Mouse (Mus musculus) embryonic facial prominence, embryonic 14.5 days (tissue): ENCODE data around the gene Aar2. TPM values are rescaled to one million over a fixed set of nuclear protein-coding genes. Genes with fewer than 3 reads are reported as not detected.

Experiments
- ATAC-seq: fragments of 200-750 bp; cut with Nextera tagmentation; 2 replicates; pipeline ENCODE4 v1.8.0; 2017; ENCODE audit warnings: low read depth, moderate number of reproducible peaks, moderate TSS enrichment
- DNase-seq: peaks from one replicate; pipeline ENCODE4 v3.0.0-alpha.2; 2015; ENCODE audit warnings: low spot score
- H3K27ac ChIP-seq: fragments of 300-500 bp; sonication (generic); replicated peaks from 2 replicates; pipeline ENCODE4 v1.5.1; 2014; ENCODE audit warnings: low read depth, mild to moderate bottlenecking, low read length, moderate library complexity
- H3K27me3 ChIP-seq: fragments of 300-500 bp; sonication (generic); replicated peaks from 2 replicates; pipeline ENCODE4 v1.6.1; 2014; ENCODE audit warnings: low read length; ENCODE audit not compliant: control insufficient read depth, insufficient read depth
- H3K36me3 ChIP-seq: fragments of 300-500 bp; sonication (generic); 2 replicates; pipeline ENCODE4 v1.6.1; 2014; ENCODE audit warnings: low read length, mixed read lengths; ENCODE audit not compliant: control insufficient read depth, insufficient read depth
- H3K4me1 ChIP-seq: fragments of 300-500 bp; sonication (generic); 2 replicates; pipeline ENCODE4 v1.6.1; 2014; ENCODE audit warnings: antibody characterized with exemption, low read length; ENCODE audit not compliant: control insufficient read depth, insufficient read depth
- H3K4me2 ChIP-seq: fragments of 300-500 bp; sonication (generic); 2 replicates; pipeline ENCODE4 v1.6.1; 2014; ENCODE audit warnings: low read depth, mild to moderate bottlenecking, low read length, moderate library complexity, mixed read lengths
- H3K4me3 ChIP-seq: fragments of 300-500 bp; sonication (generic); 2 replicates; pipeline ENCODE4 v1.5.1; 2014; ENCODE audit warnings: low read depth, mild to moderate bottlenecking, low read length
- H3K9ac ChIP-seq: fragments of 300-500 bp; sonication (generic); 2 replicates; pipeline ENCODE4 v1.6.1; 2014; ENCODE audit warnings: low read depth, mild to moderate bottlenecking, low read length, moderate library complexity, mixed read lengths
- H3K9me3 ChIP-seq: fragments of 300-500 bp; sonication (generic); 2 replicates; pipeline ENCODE4 v1.6.1; 2016; ENCODE audit warnings: low read length; ENCODE audit not compliant: control insufficient read depth
- WGBS: fragments of 180-500 bp; shearing (Covaris S2); extraction: QIAGEN DNeasy Blood & Tissue Kit; methylation state at CpG from one replicate; pipeline ENCODE4 v1.1.7; 2014; 5-methylcytosine and 5-hydroxymethylcytosine counted together
- polyA plus RNA-seq: library from polyadenylated mRNA; unstranded; fragments of >200 nt; fragmentation: Nextera tagmentation; extraction: Ambion mirVana; gene quantifications from 2 replicates; pipeline ENCODE4 v1.2.1, GENCODE M21; 2014

The Aar2 gene
- polyA plus RNA-seq, 1 experiment from 2014 or later: 34.3 TPM

DNA sequence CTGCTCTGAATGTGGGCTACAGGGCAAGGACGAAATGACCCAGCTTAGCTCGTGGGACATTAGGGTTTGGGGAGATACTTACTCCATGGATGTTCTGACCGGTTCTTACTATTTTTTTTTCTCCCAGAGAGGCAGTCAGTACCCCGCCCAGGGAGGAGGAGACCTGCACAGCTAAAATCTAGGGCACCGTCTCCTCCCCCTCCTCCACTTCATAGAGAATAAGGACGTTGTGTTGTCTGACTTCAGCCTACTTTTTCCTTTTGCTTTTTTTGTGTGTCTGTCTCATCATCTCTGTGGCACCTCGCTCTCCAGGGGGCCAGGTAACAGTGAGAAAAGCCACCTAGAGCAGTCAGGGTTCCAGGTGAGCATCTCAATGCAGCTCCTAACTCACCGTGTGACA, 5.0 kb upstream of the Aar2 start:
- no peak overlapping the region for H3K9ac ChIP-seq
- WGBS: 77% methylated on average over 8 of the region's 8 CpGs
- DNase-seq (no peak), ATAC-seq (no peak)
- peaks cover 24% of the 10 kb centered on the region; the same call in 1 of the 2 replicates for H3K36me3 ChIP-seq
- H3K27ac ChIP-seq: no peak overlapping the region
- no peaks in the 10 kb centered on the region for H3K27me3 ChIP-seq
- peaks cover 4% of the 10 kb centered on the region; the same call in 1 of the 2 replicates for H3K4me1 ChIP-seq
- no peak overlapping the region for H3K4me2 ChIP-seq
- H3K9me3 ChIP-seq: no peaks in the 10 kb centered on the region
- no peak overlapping the region for H3K4me3 ChIP-seq

DNA sequence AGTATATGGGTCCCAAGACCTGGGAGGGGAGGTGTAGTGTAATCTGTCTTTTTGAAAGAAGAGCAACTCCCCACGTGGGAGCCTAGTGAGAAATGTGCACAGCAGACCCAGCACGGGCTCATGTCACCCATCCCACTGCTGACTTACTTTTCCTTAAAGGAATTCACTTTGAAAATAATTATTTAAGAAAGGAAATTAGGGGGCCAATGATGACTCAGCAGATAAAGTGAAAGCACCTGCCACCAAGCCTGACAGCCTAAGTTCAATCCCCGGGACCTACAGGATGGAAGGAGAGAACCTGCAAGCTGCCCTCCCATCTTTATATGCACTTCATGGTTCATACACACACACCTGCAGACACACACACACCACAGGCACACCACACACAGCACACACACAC, 3.6 kb upstream of the Aar2 start:
- no peak for DNase-seq
- Histone ChIP-seq H3K27me3 (no peaks in the 10 kb centered on the region), H3K9ac (no peak overlapping the region), H3K4me1 (peaks cover 7% of the 10 kb centered on the region; the same call in 1 of the 2 replicates), H3K27ac (no peak overlapping the region), H3K4me2 (no peak overlapping the region), H3K4me3 (no peak overlapping the region), H3K9me3 (no peaks in the 10 kb centered on the region), H3K36me3 (peaks cover 11% of the 10 kb centered on the region; the same call in 1 of the 2 replicates)
- ATAC-seq: no peak
- WGBS: 73% methylated on average over 3 of the region's 3 CpGs

DNA sequence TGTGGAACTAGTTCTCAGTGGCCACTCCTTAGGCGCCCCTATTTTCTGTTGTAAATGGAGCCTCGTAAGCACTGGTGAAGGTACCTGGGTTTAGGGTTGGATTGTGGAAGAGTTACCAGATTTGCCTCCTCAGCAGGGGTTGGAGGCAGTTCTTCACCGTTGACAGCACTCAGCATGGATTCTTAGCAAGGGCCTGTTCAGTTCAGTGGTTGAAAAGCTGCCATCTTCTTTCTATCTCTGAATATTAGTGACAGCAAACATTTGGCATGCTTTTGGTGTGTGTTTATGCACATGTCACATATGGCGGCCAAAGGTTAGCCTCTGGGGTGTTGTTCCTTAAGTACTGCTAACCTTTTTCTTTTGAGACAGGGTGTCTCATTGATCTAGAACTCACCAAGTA, 5.0 kb downstream of the Aar2 start:
- H3K9ac ChIP-seq: no peak overlapping the region
- no peak overlapping the region for H3K4me3 ChIP-seq
- H3K4me2 ChIP-seq: no peak overlapping the region
- H3K4me1 ChIP-seq: 0 out of 2 replicates have a peak, but pooled peaks cover 3% of the 10 kb centered on the region
- ATAC-seq: no peak
- H3K27me3 ChIP-seq: no peaks in the 10 kb centered on the region
- DNase-seq: no peak
- peaks cover 65% of the 10 kb centered on the region for H3K36me3 ChIP-seq
- WGBS: 90% methylated on average over 4 of the region's 4 CpGs
- no peak overlapping the region for H3K27ac ChIP-seq
- H3K9me3 ChIP-seq: no peaks in the 10 kb centered on the region

- no peak for ATAC-seq
- Histone ChIP-seq H3K9me3 (no peaks in the 10 kb centered on the region), H3K4me1 (no peaks in the 10 kb centered on the region), H3K9ac (no peak overlapping the region), H3K36me3 (peaks cover 66% of the 10 kb centered on the region), H3K27ac (no peak overlapping the region), H3K27me3 (no peaks in the 10 kb centered on the region), H3K4me2 (no peak overlapping the region), H3K4me3 (no peak overlapping the region)
- no peak for DNase-seq
- WGBS: 87% methylated on average over 2 of the region's 2 CpGs
Observed at GRCm38 (mm10) chr2:156561808-156562207, 14.4 kb downstream of the Aar2 start.

DNA sequence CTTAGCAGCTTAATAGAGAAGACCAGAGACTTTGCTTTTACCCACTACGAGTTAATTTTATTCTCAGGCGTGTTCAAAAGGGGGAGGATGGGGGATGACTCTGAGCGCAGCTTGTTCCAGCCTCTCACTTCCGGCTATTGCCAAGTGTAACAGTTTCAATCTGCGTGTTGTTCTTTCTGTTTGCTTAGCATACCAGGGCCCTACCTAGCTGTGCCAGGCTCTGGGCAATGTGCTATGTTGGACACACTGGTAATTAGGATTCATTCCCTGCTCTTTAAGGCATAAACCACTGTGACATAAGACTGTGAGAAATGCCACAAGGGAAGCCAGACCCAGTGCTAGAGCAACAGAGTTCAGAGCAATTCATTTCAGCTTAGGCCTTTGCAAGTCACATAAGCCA, 16.2 kb downstream of the Aar2 start:
- Histone ChIP-seq H3K4me1 (no peaks in the 10 kb centered on the region), H3K9me3 (no peaks in the 10 kb centered on the region), H3K36me3 (peaks cover 67% of the 10 kb centered on the region), H3K27me3 (no peaks in the 10 kb centered on the region), H3K4me2 (no peak overlapping the region), H3K27ac (no peak overlapping the region), H3K4me3 (no peak overlapping the region), H3K9ac (no peak overlapping the region)
- no peak for ATAC-seq
- no peak for DNase-seq
- WGBS: 89% methylated on average over 5 of the region's 5 CpGs

DNA sequence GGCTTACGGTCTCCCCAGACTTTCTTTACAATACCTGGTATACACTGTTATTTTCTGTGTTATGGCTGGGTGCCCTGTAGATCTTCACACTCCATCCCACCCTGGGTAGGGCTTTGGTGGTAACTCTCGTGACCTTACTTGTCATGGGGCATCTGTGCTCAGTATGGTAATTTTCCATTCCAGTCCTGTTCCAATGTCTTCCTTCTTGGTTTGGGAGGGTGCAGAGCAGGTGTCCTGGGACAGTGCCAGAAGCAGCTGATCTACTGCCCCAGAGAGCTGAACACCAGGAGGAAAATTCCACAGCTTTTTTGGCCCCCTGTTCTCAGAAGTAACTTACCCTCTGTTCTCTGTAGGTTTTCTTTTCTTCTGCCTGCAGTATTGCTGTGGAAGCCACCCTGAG, 19.1 kb downstream of the Aar2 start:
- Histone ChIP-seq H3K36me3 (peaks cover 54% of the 10 kb centered on the region), H3K4me1 (no peaks in the 10 kb centered on the region), H3K9me3 (no peaks in the 10 kb centered on the region), H3K4me3 (no peak overlapping the region), H3K27me3 (no peaks in the 10 kb centered on the region), H3K9ac (no peak overlapping the region), H3K4me2 (no peak overlapping the region), H3K27ac (no peak overlapping the region)
- ATAC-seq (no peak), DNase-seq (no peak)
- WGBS: 84% methylated on average over 2 of the region's 2 CpGs

- ATAC-seq (no peak), DNase-seq (no peak)
- Histone ChIP-seq H3K27me3 (no peaks in the 10 kb centered on the region), H3K4me3 (no peak overlapping the region), H3K27ac (no peak overlapping the region), H3K36me3 (peaks cover 49% of the 10 kb centered on the region), H3K4me1 (no peaks in the 10 kb centered on the region), H3K9me3 (no peaks in the 10 kb centered on the region), H3K9ac (no peak overlapping the region), H3K4me2 (no peak overlapping the region)
- 91% methylated on average over 7 of the region's 7 CpGs for WGBS
Observed at GRCm38 (mm10) chr2:156568647-156569046, 21.3 kb downstream of the Aar2 start.

DNA sequence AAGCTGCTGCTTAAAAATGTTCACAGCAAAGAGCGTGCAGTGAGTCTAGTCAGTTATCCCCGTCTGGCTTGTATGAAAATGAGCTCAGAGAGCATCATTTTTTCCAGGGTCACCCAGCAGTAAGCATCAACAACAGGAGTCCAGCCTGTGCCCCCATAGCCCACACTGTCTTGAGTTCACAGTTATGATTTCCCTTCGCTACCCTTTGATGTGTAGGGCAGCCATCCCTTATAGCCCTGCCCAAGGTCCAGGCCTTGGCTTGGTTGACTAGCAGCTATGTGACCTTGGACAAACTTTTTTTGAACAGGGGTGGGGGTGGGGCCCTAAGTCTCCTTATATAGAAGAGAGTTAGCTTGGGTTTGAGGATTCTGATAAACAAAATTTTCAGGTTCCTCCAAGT, 21.9 kb downstream of the Aar2 start:
- Histone ChIP-seq H3K9ac (no peak overlapping the region), H3K4me1 (no peaks in the 10 kb centered on the region), H3K4me3 (no peak overlapping the region), H3K27me3 (no peaks in the 10 kb centered on the region), H3K36me3 (peaks cover 43% of the 10 kb centered on the region), H3K4me2 (no peak overlapping the region), H3K9me3 (no peaks in the 10 kb centered on the region), H3K27ac (no peak overlapping the region)
- ATAC-seq: no peak
- DNase-seq: no peak
- 93% methylated on average over 3 of the region's 3 CpGs for WGBS

GRCm38 (mm10) chr2:156571521-156571920, 24.1 kb downstream of the Aar2 start:
- H3K4me1 ChIP-seq: no peaks in the 10 kb centered on the region
- H3K36me3 ChIP-seq: peaks cover 33% of the 10 kb centered on the region
- no peaks in the 10 kb centered on the region for H3K9me3 ChIP-seq
- H3K27ac ChIP-seq: no peak overlapping the region
- no peak overlapping the region for H3K4me2 ChIP-seq
- 68% methylated on average over 6 of the region's 6 CpGs for WGBS
- ATAC-seq (no peak), DNase-seq (no peak)
- no peak overlapping the region for H3K9ac ChIP-seq
- H3K4me3 ChIP-seq: no peak overlapping the region
- H3K27me3 ChIP-seq: no peaks in the 10 kb centered on the region
